Mouse (Mus musculus) c-Kit-positive CD71-negative TER-119-negative erythroid progenitor cells, embryonic 14.5 days (primary cell): ENCODE measurements around the gene Zc3h12c.

Experiments
- DNase-seq: peaks from one replicate; pipeline ENCODE4 v3.0.0-alpha.2; 2013; ENCODE audit warnings: low read depth

The Zc3h12c gene

GRCm38 (mm10) chr9:52167863-52168685 is at the start of gene Zc3h12c:
Gene Zc3h12c, minus strand, starts transcription at chr9:52168572.
- DNase-seq = no peak

- no peak for DNase-seq
Observed at GRCm38 (mm10) chr9:52217636-52218035, 49.3 kb upstream of the Zc3h12c start.

- no peak for DNase-seq
Observed at GRCm38 (mm10) chr9:52215291-52215690, 46.9 kb upstream of the Zc3h12c start.

- DNase-seq = no peak
Observed at GRCm38 (mm10) chr9:52212416-52212815, 44.0 kb upstream of the Zc3h12c start.

- no peak for DNase-seq
Observed at GRCm38 (mm10) chr9:52208510-52209030, 40.2 kb upstream of the Zc3h12c start.

- DNase-seq = no peak
Observed at GRCm38 (mm10) chr9:52203189-52203588, 34.8 kb upstream of the Zc3h12c start.

- DNase-seq = no peak
Observed at GRCm38 (mm10) chr9:52200271-52200670, 31.9 kb upstream of the Zc3h12c start.

GRCm38 (mm10) chr9:52195853-52196252 is 27.5 kb upstream of the Zc3h12c start:
- no peak for DNase-seq

GRCm38 (mm10) chr9:52193851-52194250 is 25.5 kb upstream of the Zc3h12c start:
- no peak for DNase-seq

- DNase-seq = no peak
Observed at GRCm38 (mm10) chr9:52190907-52191306, 22.5 kb upstream of the Zc3h12c start.

- no peak for DNase-seq
Observed at GRCm38 (mm10) chr9:52188106-52188505, 19.7 kb upstream of the Zc3h12c start.

- no peak for DNase-seq
Observed at GRCm38 (mm10) chr9:52186296-52186941, 18.0 kb upstream of the Zc3h12c start.

- DNase-seq = no peak
Observed at GRCm38 (mm10) chr9:52181419-52181818, 13.0 kb upstream of the Zc3h12c start.

- no peak for DNase-seq
Observed at GRCm38 (mm10) chr9:52180851-52181250, 12.5 kb upstream of the Zc3h12c start.

- DNase-seq = no peak
Observed at GRCm38 (mm10) chr9:52175257-52175859, 7.0 kb upstream of the Zc3h12c start.

- no peak for DNase-seq
Observed at GRCm38 (mm10) chr9:52174671-52175111, 6.3 kb upstream of the Zc3h12c start.

GRCm38 (mm10) chr9:52173937-52174336 is 5.6 kb upstream of the Zc3h12c start:
- DNase-seq = no peak

- DNase-seq = no peak
Observed at GRCm38 (mm10) chr9:52172550-52172949, 4.2 kb upstream of the Zc3h12c start.

GRCm38 (mm10) chr9:52170671-52171070 is 2.3 kb upstream of the Zc3h12c start:
- no peak for DNase-seq

- DNase-seq = no peak
Observed at GRCm38 (mm10) chr9:52170131-52170530, 1.8 kb upstream of the Zc3h12c start.

- peak; percentile 62 for DNase-seq
Observed at GRCm38 (mm10) chr9:52168686-52169270, 406 bp upstream of the Zc3h12c start.

GRCm38 (mm10) chr9:52167506-52167862 is 888 bp downstream of the Zc3h12c start:
- no peak for DNase-seq
